Mouse (Mus musculus) CD4-positive, CD25-positive, alpha-beta regulatory T cell, adult 4 months (primary cell): Measurements from ENCODE around the gene Akr1cl. TPM values are rescaled to one million over a fixed set of nuclear protein-coding genes. Genes with fewer than 3 reads are reported as not detected.
"Not testable (repeated sequence)": the region's sequence is repeated elsewhere in the genome, so short reads cannot be mapped to it uniquely, and the experiment has no call there.

Source experiments
- ATAC-seq: one replicate; pipeline ENCODE4 v1.8.0; 2017
- polyA plus RNA-seq, 2 experiments: library from polyadenylated mRNA; unstranded; fragments of 100-300 nt; shearing (Covaris generic); gene quantifications; one replicate each; pipeline ENCODE4 v1.2.1; 2017

Gene Akr1cl
- under 1 TPM in 1 of 2 experiments, not detected in 1; 0.31 TPM for polyA plus RNA-seq

DNA sequence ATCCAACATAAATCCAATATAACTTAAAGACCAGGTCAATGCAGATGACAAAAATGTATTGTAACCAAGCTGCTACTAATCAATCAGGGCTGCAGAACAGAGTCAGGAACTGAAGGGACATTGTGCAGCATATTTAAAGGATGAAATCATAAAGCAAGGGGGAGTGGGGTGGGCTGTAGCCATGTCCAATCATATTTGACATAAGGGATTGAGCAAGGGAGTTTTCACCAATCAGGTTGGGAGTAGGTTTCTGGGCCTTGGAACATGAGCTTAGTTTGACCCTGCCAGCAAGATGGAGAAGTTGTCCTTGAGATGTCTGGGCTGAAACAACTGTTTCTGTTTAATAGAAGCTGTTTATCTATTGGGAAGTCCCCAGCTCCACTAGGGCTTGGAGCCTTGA lies at the start of gene Akr1cl:
Gene Akr1cl (minus strand): TSS at position 119 of the 400 bp plus-strand sequence.
- ATAC-seq = no peak

- ATAC-seq = no peak
These were observed 49.6 kb upstream of the Akr1cl start, which contains the start of gene Crygb for GRCm38 (mm10) chr1:65082188-65082587. Crygb (minus strand) TSS chr1:65082288.

- no peak for ATAC-seq
These were observed 43.0 kb upstream of the Akr1cl start for GRCm38 (mm10) chr1:65075607-65076006.

- no peak for ATAC-seq
These were observed 41.0 kb upstream of the Akr1cl start, which contains the start of gene Crygc for GRCm38 (mm10) chr1:65073589-65073988. Crygc (minus strand) TSS chr1:65073689.

GRCm38 (mm10) chr1:65067842-65068241 lies 35.3 kb upstream of the Akr1cl start:
- no peak for ATAC-seq

DNA sequence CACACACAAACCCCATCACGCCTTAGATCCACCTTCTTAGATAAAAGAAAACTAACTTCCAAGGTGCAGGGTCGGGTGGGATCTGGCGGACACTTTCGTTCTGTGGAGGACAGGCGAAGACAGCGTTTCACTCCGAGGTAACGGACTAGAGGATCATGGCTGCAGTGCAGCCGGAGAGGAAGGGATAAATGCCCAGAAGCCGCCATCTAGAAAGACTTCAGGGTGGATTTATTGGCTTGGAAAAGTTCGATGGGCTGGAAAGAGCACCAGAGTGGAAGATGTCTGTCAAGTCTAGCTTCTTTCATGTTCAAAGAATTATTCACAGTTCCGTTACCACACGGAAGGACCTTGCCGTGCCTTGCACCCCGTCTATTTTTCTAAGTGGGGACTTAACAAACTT lies 31.6 kb upstream of the Akr1cl start:
- no peak for ATAC-seq

- ATAC-seq = no peak
These were observed 30.8 kb upstream of the Akr1cl start, which contains the start of gene Crygd for GRCm38 (mm10) chr1:65063352-65063751. Crygd (minus strand) TSS chr1:65063452.

DNA sequence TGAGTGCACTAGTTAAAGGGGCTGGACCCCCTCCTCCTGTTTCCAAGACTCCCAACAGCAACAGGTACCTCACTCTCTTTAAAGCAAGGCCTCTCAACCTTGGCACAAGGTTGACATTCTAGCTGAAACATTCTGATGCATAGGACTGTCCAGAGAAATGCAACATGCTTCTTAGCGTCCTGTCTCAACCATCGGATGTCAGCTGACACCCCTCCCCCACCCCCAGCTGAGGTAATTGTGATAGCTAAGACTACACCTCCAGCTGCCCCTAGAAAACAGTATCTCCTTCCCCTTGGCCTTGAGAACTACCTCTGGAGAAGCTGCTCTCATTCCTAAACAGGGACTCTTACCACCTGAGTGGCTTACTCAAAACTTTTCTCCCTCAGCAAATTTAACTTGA lies 19.6 kb upstream of the Akr1cl start:
- ATAC-seq = no peak

- ATAC-seq = no peak
These were observed 19.1 kb upstream of the Akr1cl start for GRCm38 (mm10) chr1:65051696-65052095.

DNA sequence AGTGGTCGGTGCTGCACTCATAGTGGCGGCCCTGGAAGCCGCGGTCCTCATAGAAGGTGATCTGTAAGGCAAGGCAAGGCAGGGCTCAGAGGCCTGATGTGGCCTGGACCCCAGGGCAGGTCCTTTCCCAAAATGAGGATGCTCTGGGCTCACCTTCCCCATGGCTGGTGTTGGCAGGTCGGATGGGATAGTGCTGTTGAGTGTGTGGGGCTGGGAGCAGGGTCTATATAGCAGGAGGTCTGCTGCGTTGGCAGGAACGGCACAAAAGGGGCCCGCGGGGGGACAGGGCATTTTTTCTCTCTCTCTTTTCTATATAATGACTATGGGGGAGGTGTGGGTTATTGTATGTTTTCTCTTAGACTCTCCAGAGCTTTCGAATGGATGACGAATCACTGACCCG lies 18.4 kb upstream of the Akr1cl start, which contains the start of gene Cryge:
Gene Cryge (minus strand): TSS at position 198 of the 400 bp plus-strand sequence.
- not testable (repeated sequence) for ATAC-seq

DNA sequence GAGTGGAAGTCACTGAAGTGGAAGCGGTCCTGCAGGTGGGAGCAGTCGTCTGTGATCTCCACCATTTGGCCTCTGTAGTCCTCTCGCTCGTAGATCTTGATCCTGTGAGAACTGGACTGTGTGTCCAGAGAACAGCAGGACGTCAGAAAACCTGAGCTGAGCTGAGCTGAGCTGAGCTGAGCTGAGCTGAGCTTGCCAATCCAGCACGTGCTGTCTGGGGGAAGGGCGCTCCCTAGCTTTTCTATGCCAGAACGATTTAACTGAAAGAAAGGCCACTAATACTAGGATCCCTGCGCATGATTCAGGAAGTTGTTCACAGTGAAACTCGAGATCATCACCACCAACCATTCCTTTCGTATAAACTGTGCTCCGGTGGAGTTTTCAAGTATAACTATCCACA lies 16.2 kb upstream of the Akr1cl start:
- no peak for ATAC-seq

DNA sequence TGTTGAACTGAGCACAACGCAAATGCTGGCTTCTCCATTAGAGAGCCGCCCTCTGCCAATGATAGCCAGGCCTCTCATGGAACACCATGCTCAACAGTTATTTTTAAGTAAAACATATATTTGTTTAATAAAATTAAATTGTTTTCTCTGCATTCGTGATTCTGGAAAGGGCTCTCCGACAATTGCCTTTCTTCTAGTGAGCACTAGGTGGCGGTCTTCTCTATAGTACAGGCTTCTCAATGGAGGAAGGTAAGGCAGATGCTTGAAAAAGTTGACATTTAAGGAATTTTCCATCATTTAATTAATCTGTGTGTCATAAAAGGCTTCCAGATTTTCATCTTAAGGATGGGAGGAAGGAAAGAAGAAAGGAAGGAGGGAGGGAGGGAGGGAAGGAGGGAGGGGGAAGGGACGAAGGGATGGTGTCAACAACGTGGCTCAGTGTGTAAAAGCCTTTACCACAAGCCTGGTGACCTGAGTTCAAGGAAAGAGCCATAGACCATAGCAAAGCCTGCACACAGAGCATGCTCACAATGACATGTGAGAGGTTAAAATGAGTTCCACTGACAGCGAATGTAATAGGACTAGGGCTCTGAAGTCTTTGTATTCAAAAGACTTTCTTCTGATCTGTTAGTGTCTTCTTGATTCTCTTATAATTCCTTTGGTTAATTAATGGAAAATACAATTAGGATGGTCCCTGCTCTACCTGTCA lies 14.0 kb upstream of the Akr1cl start:
- ATAC-seq = no peak

DNA sequence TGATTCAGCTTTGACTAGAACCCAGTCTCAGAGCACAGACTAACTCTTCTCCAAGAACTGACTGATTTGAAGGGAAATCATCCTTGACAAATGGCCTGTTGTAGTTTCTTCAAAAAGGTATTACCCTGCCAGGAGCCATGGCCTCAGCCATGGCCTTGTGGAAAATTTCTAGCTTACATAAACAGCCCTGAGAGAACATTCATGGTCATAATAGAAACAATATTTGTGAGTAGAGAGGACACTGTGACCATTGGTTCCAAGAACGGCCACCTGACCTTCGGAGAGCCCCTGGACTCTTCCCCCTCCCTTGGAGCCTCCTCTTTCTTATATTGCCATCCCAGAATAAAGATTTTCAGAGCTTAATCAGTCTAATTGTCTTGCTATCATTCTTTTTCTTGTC lies 10.9 kb upstream of the Akr1cl start:
- no peak for ATAC-seq

DNA sequence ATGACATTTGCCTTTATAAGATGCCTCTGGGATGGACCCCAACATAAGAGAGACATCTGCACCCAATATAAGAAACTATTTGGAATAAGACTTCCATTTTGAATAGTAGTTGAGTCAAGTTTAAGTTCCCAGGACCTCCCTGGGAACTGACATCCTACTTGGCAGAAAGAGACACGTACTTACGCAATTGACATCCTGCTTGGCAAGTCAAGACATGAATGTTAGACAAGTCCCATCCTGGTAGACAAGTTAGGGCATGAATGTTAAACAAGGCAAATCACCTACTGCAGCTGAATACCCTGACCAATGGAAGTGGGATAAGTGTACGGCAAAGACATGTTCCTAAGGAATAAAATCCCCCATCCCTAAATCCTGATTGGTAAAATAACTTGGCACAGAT lies 9.3 kb upstream of the Akr1cl start:
- ATAC-seq = no peak

- no peak for ATAC-seq
These were observed 8.2 kb upstream of the Akr1cl start for GRCm38 (mm10) chr1:65040806-65041205.

DNA sequence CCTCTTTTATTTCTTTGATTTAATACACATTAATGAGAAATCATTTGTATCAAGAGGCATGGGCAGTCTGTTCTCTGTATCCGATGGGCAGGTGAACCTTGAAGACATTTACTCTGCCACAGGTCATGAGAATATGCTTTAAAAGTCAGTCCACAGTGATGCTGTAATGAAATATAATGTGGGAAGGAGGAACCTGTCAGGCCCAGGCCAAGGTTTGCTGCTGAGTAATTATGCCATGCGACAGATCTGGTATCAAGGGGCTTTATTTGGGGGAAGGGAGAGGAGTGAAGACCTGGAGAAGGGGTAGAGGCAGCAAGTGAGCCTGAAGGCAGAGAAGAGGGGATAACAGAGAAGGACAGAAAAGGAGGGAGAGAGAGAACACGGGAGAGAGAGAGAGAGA lies 7.1 kb upstream of the Akr1cl start:
- no peak for ATAC-seq

GRCm38 (mm10) chr1:65037542-65037941 lies 5.0 kb upstream of the Akr1cl start:
- no peak for ATAC-seq

DNA sequence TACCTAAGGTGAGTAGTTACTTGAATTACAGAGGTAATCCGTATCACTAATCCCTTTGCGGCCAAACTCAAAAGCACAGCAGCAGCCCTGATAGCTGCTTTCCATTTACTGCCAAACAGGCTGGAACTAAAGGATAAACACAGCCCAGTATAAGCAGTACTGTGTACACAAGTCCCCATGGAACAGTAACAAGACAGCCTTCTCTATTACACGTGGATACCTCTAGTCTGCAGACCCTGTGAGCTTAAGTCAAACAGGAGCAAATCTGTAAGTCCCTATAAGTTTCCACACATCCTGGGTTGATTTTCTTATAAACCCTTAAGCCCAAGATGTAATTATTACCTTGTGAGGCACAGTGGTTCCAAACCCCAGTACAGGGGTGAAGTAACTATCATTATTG lies 3.0 kb upstream of the Akr1cl start:
- no peak for ATAC-seq

DNA sequence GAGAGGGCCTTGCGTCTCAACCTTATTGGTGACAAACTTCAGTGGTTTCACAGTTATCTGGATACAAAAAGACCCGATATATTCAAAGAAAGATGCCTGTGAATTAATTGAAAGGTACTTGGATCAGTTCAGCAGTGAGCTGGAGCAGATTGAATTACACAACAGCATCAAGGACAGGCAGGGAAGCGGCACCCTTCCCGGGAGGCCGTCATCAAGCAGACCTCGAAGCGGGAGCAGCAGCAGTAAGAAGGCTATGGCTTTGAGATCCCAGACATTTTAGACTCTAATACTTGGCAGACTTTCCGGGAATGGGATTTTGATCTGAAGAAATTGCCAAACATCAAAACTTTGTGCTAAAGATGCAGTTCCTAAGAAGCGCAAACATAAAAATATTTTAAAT lies 4.4 kb downstream of the Akr1cl start:
- no peak for ATAC-seq

DNA sequence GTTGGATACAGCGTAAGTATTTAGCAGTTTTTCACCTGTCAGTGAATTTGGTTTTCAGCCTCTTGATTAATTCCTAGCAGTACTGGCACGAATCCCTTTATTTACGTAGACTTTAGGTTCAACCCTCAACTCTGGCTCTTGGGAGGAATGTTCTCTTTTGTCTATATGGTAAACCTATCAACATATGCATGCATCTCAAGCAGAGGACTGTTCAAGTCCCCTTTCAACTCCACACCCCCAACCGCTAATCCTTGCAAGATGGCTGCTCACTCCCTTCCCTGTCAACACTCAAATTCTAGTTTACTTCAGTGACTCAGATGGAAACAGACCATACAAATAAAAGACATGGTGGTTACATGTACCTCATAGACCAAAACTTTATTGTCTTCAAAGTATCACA lies 19.8 kb downstream of the Akr1cl start:
- ATAC-seq = no peak

- ATAC-seq = peak; percentile 96
These were observed 22.4 kb downstream of the Akr1cl start for GRCm38 (mm10) chr1:65010153-65010552.

DNA sequence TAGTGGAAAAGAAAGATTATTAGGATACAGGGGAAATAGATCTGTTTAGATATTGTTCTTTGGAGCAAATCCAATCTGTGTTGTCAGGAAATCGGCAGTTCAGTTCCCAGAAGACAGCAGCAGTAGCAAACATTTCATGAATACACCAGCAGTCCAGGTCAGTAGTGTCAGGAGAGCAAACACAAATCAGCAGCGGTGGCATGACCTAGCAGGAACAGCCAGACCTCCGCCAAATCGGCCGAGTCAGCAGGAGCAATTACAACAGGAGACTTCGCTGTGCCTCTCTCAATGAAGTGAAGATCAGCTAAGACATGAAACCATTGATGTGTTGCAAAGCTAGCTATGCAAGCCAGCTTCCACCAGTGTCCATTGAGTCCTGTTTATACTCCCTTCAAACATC lies 27.0 kb downstream of the Akr1cl start:
- no peak for ATAC-seq

GRCm38 (mm10) chr1:65004526-65004925 lies 28.0 kb downstream of the Akr1cl start:
- no peak for ATAC-seq

DNA sequence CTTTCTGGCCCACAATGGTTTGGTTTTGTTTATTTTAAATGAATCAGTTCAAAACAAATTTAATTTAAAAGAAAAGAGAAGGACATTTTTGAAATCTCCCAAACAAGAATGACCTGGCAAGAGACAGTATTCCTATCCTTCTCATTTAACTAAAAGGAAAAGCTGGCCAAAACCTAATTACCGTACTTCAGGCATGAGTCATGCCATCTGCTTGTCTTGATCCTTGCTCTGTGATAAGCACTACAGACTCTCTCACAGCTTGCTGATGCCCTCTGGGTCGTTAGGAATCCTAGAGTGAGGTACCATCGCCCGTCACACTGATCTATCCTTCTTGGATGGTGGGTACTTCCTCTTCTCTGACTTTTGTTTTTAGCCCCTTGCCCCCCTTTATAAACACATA lies 39.4 kb downstream of the Akr1cl start:
- ATAC-seq = no peak

DNA sequence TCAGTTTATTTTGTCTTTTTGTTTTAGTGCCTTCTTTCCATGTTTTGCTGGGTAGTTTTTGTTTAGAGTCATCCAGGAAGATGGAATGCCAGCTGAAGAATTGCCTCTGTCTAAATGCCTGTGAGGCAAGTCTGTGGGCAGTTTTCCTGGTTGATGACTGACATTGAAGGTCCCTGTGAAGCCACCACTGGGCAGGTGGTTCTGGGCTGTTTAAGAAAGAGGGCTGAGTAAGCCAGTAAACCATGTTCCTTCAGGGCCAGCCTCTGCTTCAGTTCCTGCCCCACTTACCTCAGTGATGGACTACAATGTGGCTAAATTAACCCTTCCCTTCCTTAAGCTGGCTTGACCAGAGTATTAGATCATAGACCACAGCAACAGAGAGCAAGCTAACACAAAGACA lies 44.4 kb downstream of the Akr1cl start:
- no peak for ATAC-seq
